Mouse (Mus musculus): ENCODE results near the gene Adra1d. TPM values are rescaled to one million over a fixed set of nuclear protein-coding genes. Genes with fewer than 3 reads are reported as not detected.

Adra1d gene
- total RNA-seq (2021), result 1 to 10 TPM; 2.1 TPM
- long read RNA-seq, experiment 1, partial matches to known transcripts, result 0 of 2 reads
- long read RNA-seq, experiment 1, other reads (novel, unspliced or antisense), result 1 of 2 reads
- long read RNA-seq, experiment 2, transcript Adra1d-201 (2 exons, 1,899 nt), result major isoform, 5 of 5 reads
- long read RNA-seq, experiment 2, partial matches to known transcripts, result 0 of 5 reads
- long read RNA-seq, experiment 2, other reads (novel, unspliced or antisense), result 0 of 5 reads

- peak; percentile 33 for DNase-seq
- intact Hi-C loops (cut with DNase I; ENCODE audit: low total_unique reads), result loop anchor here (2.0 to 5.0 kb wide), 2 partner anchors 209 to 250 kb away; no protein-coding TSS in a partner anchor
Measured at GRCm38 (mm10) chr2:131561891-131562585, at the start of gene Adra1d. TSS of gene Adra1d (minus strand) at chr2:131562283.

- no peak for DNase-seq
- intact Hi-C loops (cut with DNase I; ENCODE audit: low total_unique reads), result no loop called here
Measured at GRCm38 (mm10) chr2:131601881-131602280, 39.8 kb upstream of the Adra1d start.

DNA sequence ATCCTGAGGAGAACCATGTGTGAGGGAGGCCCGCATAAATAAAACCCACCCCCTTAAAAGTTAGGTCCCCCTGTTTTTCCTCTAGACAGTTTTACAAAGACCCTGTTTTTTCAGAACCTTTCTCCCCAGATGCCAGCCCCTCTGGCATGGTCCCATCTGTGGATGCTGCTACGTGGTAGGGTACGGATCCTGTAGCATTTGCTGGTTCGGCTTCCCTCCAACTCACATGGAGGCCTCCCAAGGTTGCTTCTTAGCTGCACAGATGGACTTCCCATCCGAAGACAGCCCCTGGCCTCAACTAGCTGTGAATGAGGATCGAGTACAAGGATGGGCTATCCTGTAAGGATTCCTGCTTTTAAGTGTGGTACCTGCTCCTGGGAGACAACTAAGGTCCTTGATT is 32.8 kb upstream of the Adra1d start:
- intact Hi-C loops (cut with DNase I; ENCODE audit: low total_unique reads), result no loop called here
- no peak for DNase-seq

GRCm38 (mm10) chr2:131587521-131587920 is 25.4 kb upstream of the Adra1d start:
- no peak for DNase-seq
- intact Hi-C loops (cut with DNase I; ENCODE audit: low total_unique reads), result no loop called here

DNA sequence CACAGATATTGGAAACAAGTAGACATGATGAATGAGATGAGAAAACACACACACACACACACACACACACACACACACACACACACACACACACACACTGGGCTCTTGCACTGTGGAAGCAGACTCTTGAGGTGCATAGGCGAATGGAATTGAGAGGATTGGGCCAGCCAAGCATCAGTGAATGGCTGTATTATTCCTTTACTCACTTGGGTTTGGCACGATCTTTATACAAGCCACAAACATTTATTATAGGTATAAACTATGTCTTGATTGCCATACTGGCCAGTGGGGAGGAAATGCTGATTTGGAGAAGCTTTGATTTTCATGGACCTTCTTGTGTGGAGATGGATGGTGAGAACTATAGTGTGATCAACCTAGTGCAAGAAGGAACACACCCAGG is 19.4 kb upstream of the Adra1d start:
- no peak for DNase-seq
- intact Hi-C loops (cut with DNase I; ENCODE audit: low total_unique reads), result no loop called here

DNA sequence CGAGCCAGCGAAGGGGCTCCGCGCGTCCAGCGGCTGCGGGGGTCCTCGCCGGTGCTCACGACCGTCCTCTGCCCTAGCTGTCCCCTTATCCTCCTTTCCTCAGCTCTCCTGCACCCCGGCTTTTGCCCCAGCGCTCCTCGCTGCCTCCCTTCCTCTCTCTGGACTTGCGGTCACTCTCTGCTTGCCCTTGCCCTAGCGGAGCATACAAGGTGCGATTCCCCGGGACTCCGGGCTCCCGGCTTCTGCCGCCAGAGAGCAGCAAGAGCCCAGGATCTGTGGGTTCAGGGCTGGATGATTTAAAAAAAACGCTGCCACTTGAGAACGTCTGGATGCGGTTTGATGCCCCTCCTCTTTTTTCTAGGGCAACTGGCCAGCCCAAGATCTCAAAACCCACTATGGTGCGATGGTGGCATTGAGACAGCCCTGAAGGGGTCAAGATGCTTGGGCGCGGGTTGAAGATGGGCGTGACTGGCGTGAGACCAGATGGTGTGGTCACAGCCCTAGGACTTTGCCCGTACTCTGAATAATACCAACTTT is 571 bp upstream of the Adra1d start:
- intact Hi-C loops (cut with DNase I; ENCODE audit: low total_unique reads), result loop anchor here (2.0 to 5.0 kb wide), 2 partner anchors 208 to 250 kb away; no protein-coding TSS in a partner anchor
- DNase-seq, result peak; percentile 73

DNA sequence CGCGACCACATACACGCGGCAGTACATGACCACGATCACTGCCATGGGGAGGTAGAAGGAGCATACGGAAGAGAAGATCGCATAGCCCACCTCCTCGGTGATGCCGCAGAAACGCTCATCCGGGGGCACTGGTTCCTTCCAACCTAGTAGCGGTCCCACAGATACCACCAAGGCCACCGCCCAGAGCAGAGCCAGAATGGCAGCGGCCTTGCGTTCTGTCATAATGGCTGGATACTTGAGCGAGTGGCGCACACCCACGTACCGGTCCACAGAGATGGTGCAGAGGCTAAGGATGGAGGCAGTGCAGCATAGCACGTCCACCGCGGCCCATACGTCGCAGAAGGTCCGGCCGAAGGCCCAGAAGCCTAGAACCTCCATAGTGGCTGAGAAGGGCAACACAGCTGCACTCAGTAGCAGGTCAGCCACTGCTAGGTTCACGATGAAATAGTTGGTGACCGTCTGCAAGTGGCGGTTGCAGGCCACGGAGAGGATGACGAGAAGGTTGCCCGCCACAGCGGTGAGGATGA is 676 bp downstream of the Adra1d start:
- no peak for DNase-seq
- intact Hi-C loops (cut with DNase I; ENCODE audit: low total_unique reads), result loop anchor here (5.0 kb wide), 1 partner anchor 251 kb away; no protein-coding TSS in a partner anchor

DNA sequence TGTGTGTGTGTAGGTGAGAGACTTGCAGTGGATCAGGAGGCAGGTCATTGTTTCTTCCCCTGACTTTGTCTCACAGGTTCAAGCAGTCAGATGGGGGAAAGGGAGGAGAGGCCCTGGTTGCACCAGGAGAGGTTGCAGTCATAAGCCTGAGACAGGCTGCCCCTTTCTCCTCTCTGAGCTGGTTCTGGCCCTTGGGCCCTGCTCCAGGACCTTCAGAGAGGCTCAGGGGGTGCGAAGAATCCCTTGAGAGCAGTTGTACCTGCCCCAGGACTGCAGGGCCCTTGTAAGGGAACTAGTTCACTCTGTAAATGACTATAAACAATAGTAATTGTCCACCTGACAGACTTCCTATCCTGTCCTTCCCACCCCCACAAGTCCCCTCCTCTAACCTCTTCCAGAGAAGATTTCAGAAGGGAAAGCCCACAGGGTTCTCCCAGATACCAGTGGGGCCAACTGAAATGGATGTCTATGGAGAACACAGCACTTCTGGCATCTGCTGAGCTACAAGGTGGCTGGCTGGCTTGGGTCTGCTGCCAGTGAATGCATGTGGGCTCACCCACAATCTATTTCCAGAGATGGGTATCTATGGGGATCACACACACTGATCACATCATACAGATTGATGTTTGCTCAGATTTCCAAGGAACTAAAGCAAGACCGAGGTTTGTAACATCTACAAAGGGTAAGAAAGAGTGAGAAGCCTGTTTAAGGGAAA is 1.7 kb downstream of the Adra1d start:
- no peak for DNase-seq
- intact Hi-C loops (cut with DNase I; ENCODE audit: low total_unique reads), result loop anchor here (5.0 kb wide), 1 partner anchor 252 kb away; no protein-coding TSS in a partner anchor

GRCm38 (mm10) chr2:131557896-131558295 is 4.2 kb downstream of the Adra1d start:
- intact Hi-C loops (cut with DNase I; ENCODE audit: low total_unique reads), result no loop called here
- no peak for DNase-seq

DNA sequence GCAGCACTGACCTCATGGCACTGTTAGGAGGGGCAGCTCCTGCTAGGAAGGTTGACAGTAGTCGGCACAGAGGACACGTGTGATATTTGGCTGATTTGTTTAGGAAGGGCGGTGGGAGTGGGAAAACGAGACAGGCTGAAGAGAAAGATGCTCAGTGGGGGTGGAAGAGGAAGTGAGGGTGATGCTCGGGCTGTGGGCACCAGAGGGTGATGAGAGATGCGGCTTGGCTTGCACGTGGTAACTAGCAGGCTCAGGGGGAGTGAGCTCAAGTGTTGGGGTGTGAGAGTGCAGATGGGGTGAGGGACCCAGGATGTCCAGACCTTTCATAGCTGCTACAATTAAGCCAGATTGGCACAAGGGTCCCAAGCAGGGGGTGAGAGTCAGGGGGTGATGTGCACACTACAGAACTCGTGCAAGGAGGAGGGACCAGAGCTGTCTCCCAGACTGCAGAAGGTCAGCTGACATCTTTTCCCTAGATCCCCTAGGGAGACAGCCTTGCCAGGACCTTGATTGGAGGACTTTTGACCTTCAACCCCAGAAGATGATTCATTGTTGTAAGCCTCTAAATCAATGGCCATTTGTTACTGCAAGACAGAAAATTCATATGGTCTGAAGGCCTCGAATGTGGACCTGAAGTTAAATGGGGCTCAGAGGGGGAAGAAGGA is 9.2 kb downstream of the Adra1d start:
- no peak for DNase-seq
- intact Hi-C loops (cut with DNase I; ENCODE audit: low total_unique reads), result no loop called here

GRCm38 (mm10) chr2:131551701-131552620 is 10.1 kb downstream of the Adra1d start:
- no peak for DNase-seq
- intact Hi-C loops (cut with DNase I; ENCODE audit: low total_unique reads), result no loop called here

DNA sequence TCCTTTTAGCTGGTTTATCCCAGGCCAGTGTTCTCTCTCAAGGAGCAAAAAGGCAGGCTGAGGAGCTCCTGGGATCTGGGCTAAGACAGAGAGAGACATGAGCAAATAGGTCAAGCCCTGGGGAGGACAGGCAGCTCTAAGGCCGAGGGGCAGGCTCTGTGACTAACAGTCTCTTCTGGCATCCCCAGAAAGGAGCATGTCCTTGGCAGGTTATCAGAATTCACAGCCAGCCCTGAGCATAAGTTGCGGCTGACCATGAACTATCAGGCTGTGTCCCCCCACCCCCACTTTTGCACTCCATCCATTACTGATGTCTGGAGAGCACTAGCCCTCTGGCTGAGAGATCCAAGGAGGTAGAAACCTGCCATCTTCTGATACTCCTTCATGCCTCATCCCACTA is 11.2 kb downstream of the Adra1d start:
- DNase-seq, result no peak
- intact Hi-C loops (cut with DNase I; ENCODE audit: low total_unique reads), result no loop called here

DNA sequence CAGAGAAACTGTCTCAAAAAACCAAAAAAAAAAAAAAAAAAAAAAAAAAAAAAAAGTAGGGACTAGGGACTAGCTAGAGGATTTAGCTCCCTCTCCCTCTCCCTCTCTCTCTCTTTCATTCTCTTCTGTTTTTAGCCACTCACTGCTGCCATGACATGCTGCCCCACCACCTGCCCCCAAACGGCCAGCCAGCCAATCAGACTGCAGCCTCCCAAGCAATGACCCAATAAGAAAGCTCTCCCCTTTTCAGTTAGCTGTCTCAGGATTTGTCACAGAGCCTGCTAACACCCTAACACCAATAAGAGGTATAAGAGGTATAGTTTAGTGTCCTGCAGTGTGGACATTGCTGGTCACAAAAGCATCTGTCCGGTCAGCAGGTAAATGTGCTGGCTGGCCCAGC is 11.6 kb downstream of the Adra1d start:
- no peak for DNase-seq
- intact Hi-C loops (cut with DNase I; ENCODE audit: low total_unique reads), result no loop called here

DNA sequence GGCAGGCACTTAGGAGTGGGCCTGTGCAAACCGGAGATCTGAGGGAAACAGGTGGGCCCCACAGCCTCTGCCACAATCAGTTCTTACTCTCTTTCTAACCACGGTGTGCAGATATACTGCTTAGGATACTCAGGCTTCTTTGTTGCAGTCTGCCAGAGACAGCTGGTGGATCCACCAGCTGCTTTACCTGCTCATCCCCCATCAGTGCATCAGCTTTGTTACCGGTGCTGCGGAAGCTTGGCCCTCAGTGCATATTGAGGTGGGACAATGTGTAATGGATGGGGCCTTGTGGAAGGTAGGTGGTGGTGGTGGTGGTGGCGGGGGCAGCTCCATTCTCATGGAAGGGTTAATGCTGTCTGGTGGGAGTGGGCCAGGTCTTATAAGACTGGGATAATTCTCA is 13.0 kb downstream of the Adra1d start:
- intact Hi-C loops (cut with DNase I; ENCODE audit: low total_unique reads), result loop anchor here (10.0 kb wide), 1 partner anchor 406 kb away; the partner anchor contains the start of gene Prnd
- no peak for DNase-seq

GRCm38 (mm10) chr2:131548330-131548729 is 13.8 kb downstream of the Adra1d start:
- DNase-seq, result no peak
- intact Hi-C loops (cut with DNase I; ENCODE audit: low total_unique reads), result loop anchor here (10.0 kb wide), 1 partner anchor 406 kb away; the partner anchor contains the start of gene Prnd

DNA sequence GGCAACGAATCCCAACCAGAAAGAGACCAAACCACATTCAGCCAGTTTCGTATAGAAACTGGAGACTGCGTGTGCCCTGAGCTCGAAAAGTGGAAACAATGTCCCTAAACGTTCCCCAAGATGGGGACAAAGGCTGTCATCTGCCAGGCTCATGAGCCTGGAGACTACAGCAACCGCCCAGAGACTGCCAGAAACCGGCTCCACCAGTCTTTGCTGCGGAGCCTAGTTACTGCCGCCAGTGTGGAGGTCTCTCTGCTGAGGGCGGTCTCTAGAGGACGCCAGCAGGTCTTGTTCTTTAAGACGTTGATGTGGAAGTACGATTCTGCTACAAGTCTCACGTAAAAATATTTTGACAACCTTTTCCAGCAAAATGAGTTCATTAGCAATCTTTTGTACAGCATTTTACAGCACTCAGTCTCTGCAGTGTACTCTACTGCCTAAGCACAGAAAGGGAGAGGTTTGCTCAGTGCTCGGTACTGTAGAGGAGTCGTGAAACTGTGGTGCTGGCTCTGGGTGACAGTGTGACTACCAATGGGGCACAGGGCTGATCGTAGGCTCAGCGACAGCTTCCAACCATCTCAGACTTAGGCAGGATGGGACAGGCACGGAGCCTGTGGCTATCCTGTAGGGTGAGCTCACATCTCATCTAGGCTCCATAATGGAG is 15.2 kb downstream of the Adra1d start:
- intact Hi-C loops (cut with DNase I; ENCODE audit: low total_unique reads), result loop anchor here (10.0 kb wide), 1 partner anchor 408 kb away; the partner anchor contains the start of gene Prnd
- DNase-seq, result no peak

DNA sequence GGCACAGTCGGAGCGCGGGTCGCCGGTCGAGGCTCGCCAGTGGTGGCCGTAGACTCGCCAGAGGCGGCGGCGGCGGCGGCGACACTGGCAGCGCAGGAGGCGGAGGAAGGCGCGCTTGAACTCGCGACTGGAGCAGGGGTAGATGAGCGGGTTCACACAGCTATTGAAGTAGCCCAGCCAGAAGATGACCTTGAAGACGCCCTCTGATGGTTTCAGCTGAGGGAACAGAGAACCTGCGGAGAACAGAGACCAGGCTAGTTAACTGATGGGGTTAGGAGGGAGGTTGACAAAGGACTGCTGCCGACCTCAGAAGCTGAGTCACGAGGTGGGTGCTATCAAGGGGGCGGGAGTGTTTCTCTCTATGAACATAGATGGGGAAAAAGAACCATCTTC is 15.8 kb downstream of the Adra1d start:
- intact Hi-C loops (cut with DNase I; ENCODE audit: low total_unique reads), result loop anchor here (10.0 kb wide), 1 partner anchor 408 kb away; the partner anchor contains the start of gene Prnd
- no peak for DNase-seq

All from gastrocnemius, postnatal 14 days (tissue).